Mouse (Mus musculus): ENCODE data around the gene Slc30a2. TPM values are rescaled to one million over a fixed set of nuclear protein-coding genes. Genes with fewer than 3 reads are reported as not detected.
"Not testable (repeated sequence)": the region's sequence is repeated elsewhere in the genome, so short reads cannot be mapped to it uniquely, and the experiment has no call there.

Gene Slc30a2
- not detected in 2 replicates for polyA plus RNA-seq (2014; fragmentation: Nextera tagmentation; extraction: Ambion mirVana)

GRCm38 (mm10) chr4:134343071-134344031 is at the start of gene Slc30a2:
Slc30a2 (plus strand) TSS chr4:134343181.
- H3K27ac ChIP-seq (ENCODE audit: low read depth, low read length), result no peak within 1 kb of the TSS
- DNase-seq (ENCODE audit: low spot score), result peak; percentile 43
- H3K9ac ChIP-seq (ENCODE audit: low read depth, low read length), result no peak within 1 kb of the TSS; the same call in 1 of the 2 replicates
- ATAC-seq (replicated peaks; ENCODE audit: low FRiP score), result no peak
- peak within 1 kb of the TSS; percentile 60 for H3K4me2 ChIP-seq
- no peaks in the 10 kb centered on the region for H3K36me3 ChIP-seq (ENCODE audit: control insufficient read depth, insufficient read depth, low read length)
- peaks cover 42% of the 10 kb centered on the region for H3K27me3 ChIP-seq (replicated peaks; ENCODE audit: control insufficient read depth, insufficient read depth, low read length)
- H3K9me3 ChIP-seq (ENCODE audit: control insufficient read depth, low read length), result no peaks in the 10 kb centered on the region
- 3% methylated on average over 61 of the region's 61 CpGs for WGBS
- peak within 1 kb of the TSS; percentile 33 for H3K4me3 ChIP-seq (ENCODE audit: low read depth, low read length)
- peaks cover 6% of the 10 kb centered on the region for H3K4me1 ChIP-seq (replicated peaks; ENCODE audit: control insufficient read depth, insufficient read depth, low read length)

- WGBS, result 39% methylated on average over 9 of the region's 9 CpGs
- Histone ChIP-seq H3K4me2 (no peak overlapping the region), H3K9me3 (ENCODE audit: control insufficient read depth, low read length) (no peaks in the 10 kb centered on the region), H3K4me1 (replicated peaks; ENCODE audit: control insufficient read depth, insufficient read depth, low read length) (peaks cover 7% of the 10 kb centered on the region), H3K36me3 (ENCODE audit: control insufficient read depth, insufficient read depth, low read length) (no peaks in the 10 kb centered on the region), H3K9ac (ENCODE audit: low read depth, low read length) (no peak overlapping the region), H3K4me3 (ENCODE audit: low read depth, low read length) (no peak overlapping the region), H3K27me3 (replicated peaks; ENCODE audit: control insufficient read depth, insufficient read depth, low read length) (0 out of 2 replicates have a peak, but pooled peaks cover 5% of the 10 kb centered on the region), H3K27ac (ENCODE audit: low read depth, low read length) (no peak overlapping the region)
- no peak for ATAC-seq (replicated peaks; ENCODE audit: low FRiP score)
- DNase-seq (ENCODE audit: low spot score), result no peak
These were observed 49.3 kb upstream of the Slc30a2 start for GRCm38 (mm10) chr4:134293692-134294163.

GRCm38 (mm10) chr4:134296096-134296495 is 46.9 kb upstream of the Slc30a2 start:
- not testable (repeated sequence) for H3K9ac ChIP-seq (ENCODE audit: low read depth, low read length); ATAC-seq (replicated peaks; ENCODE audit: low FRiP score); H3K4me3 ChIP-seq (ENCODE audit: low read depth, low read length); H3K4me2 ChIP-seq; H3K9me3 ChIP-seq (ENCODE audit: control insufficient read depth, low read length); H3K27ac ChIP-seq (ENCODE audit: low read depth, low read length); DNase-seq (ENCODE audit: low spot score); H3K27me3 ChIP-seq (replicated peaks; ENCODE audit: control insufficient read depth, insufficient read depth, low read length); H3K4me1 ChIP-seq (replicated peaks; ENCODE audit: control insufficient read depth, insufficient read depth, low read length); H3K36me3 ChIP-seq (ENCODE audit: control insufficient read depth, insufficient read depth, low read length)
- 81% methylated on average over 4 of the region's 4 CpGs for WGBS

GRCm38 (mm10) chr4:134296523-134296922 is 46.5 kb upstream of the Slc30a2 start:
- Histone ChIP-seq H3K27me3 (replicated peaks; ENCODE audit: control insufficient read depth, insufficient read depth, low read length) (0 out of 2 replicates have a peak, but pooled peaks cover 5% of the 10 kb centered on the region), H3K27ac (ENCODE audit: low read depth, low read length) (no peak overlapping the region), H3K4me1 (replicated peaks; ENCODE audit: control insufficient read depth, insufficient read depth, low read length) (0 out of 2 replicates have a peak, but pooled peaks cover 3% of the 10 kb centered on the region), H3K36me3 (ENCODE audit: control insufficient read depth, insufficient read depth, low read length) (no peaks in the 10 kb centered on the region), H3K4me2 (no peak overlapping the region), H3K4me3 (ENCODE audit: low read depth, low read length) (no peak overlapping the region), H3K9ac (ENCODE audit: low read depth, low read length) (no peak overlapping the region), H3K9me3 (ENCODE audit: control insufficient read depth, low read length) (no peaks in the 10 kb centered on the region)
- DNase-seq (ENCODE audit: low spot score), result no peak
- no peak for ATAC-seq (replicated peaks; ENCODE audit: low FRiP score)
- WGBS, result 81% methylated on average over 4 of the region's 4 CpGs

GRCm38 (mm10) chr4:134297369-134297768 is 45.6 kb upstream of the Slc30a2 start:
- no peak overlapping the region for H3K27ac ChIP-seq (ENCODE audit: low read depth, low read length)
- no peaks in the 10 kb centered on the region for H3K36me3 ChIP-seq (ENCODE audit: control insufficient read depth, insufficient read depth, low read length)
- H3K9me3 ChIP-seq (ENCODE audit: control insufficient read depth, low read length), result no peaks in the 10 kb centered on the region
- DNase-seq (ENCODE audit: low spot score) (no peak), ATAC-seq (replicated peaks; ENCODE audit: low FRiP score) (no peak)
- no peak overlapping the region for H3K9ac ChIP-seq (ENCODE audit: low read depth, low read length)
- WGBS, result 87% methylated on average over 8 of the region's 8 CpGs
- H3K4me2 ChIP-seq, result no peak overlapping the region
- H3K27me3 ChIP-seq (replicated peaks; ENCODE audit: control insufficient read depth, insufficient read depth, low read length), result 0 out of 2 replicates have a peak, but pooled peaks cover 5% of the 10 kb centered on the region
- 0 out of 2 replicates have a peak, but pooled peaks cover 3% of the 10 kb centered on the region for H3K4me1 ChIP-seq (replicated peaks; ENCODE audit: control insufficient read depth, insufficient read depth, low read length)
- H3K4me3 ChIP-seq (ENCODE audit: low read depth, low read length), result no peak overlapping the region

GRCm38 (mm10) chr4:134298626-134299497 is 44.1 kb upstream of the Slc30a2 start:
- no peaks in the 10 kb centered on the region for H3K36me3 ChIP-seq (ENCODE audit: control insufficient read depth, insufficient read depth, low read length)
- H3K4me1 ChIP-seq (replicated peaks; ENCODE audit: control insufficient read depth, insufficient read depth, low read length), result 0 out of 2 replicates have a peak, but pooled peaks cover 3% of the 10 kb centered on the region
- no peak overlapping the region for H3K4me2 ChIP-seq
- no peak overlapping the region for H3K9ac ChIP-seq (ENCODE audit: low read depth, low read length)
- no peak for DNase-seq (ENCODE audit: low spot score)
- H3K27me3 ChIP-seq (replicated peaks; ENCODE audit: control insufficient read depth, insufficient read depth, low read length), result 0 out of 2 replicates have a peak, but pooled peaks cover 2% of the 10 kb centered on the region
- H3K9me3 ChIP-seq (ENCODE audit: control insufficient read depth, low read length), result no peaks in the 10 kb centered on the region
- H3K27ac ChIP-seq (ENCODE audit: low read depth, low read length), result no peak overlapping the region
- no peak for ATAC-seq (replicated peaks; ENCODE audit: low FRiP score)
- WGBS, result 61% methylated on average over 19 of the region's 19 CpGs
- H3K4me3 ChIP-seq (ENCODE audit: low read depth, low read length), result no peak overlapping the region

GRCm38 (mm10) chr4:134299498-134299810 is 43.5 kb upstream of the Slc30a2 start:
- Histone ChIP-seq H3K36me3 (ENCODE audit: control insufficient read depth, insufficient read depth, low read length) (no peaks in the 10 kb centered on the region), H3K27ac (ENCODE audit: low read depth, low read length) (no peak overlapping the region), H3K4me2 (no peak overlapping the region), H3K9ac (ENCODE audit: low read depth, low read length) (no peak overlapping the region), H3K27me3 (replicated peaks; ENCODE audit: control insufficient read depth, insufficient read depth, low read length) (no peaks in the 10 kb centered on the region), H3K4me3 (ENCODE audit: low read depth, low read length) (no peak overlapping the region), H3K4me1 (replicated peaks; ENCODE audit: control insufficient read depth, insufficient read depth, low read length) (0 out of 2 replicates have a peak, but pooled peaks cover 3% of the 10 kb centered on the region), H3K9me3 (ENCODE audit: control insufficient read depth, low read length) (no peaks in the 10 kb centered on the region)
- DNase-seq (ENCODE audit: low spot score) (no peak), ATAC-seq (replicated peaks; ENCODE audit: low FRiP score) (no peak)
- WGBS, result 54% methylated on average over 4 of the region's 4 CpGs

- Histone ChIP-seq H3K36me3 (ENCODE audit: control insufficient read depth, insufficient read depth, low read length) (no peaks in the 10 kb centered on the region), H3K27ac (ENCODE audit: low read depth, low read length) (no peak overlapping the region), H3K9ac (ENCODE audit: low read depth, low read length) (no peak overlapping the region), H3K4me3 (ENCODE audit: low read depth, low read length) (no peak overlapping the region), H3K27me3 (replicated peaks; ENCODE audit: control insufficient read depth, insufficient read depth, low read length) (no peaks in the 10 kb centered on the region), H3K4me2 (no peak overlapping the region), H3K4me1 (replicated peaks; ENCODE audit: control insufficient read depth, insufficient read depth, low read length) (0 out of 2 replicates have a peak, but pooled peaks cover 3% of the 10 kb centered on the region), H3K9me3 (ENCODE audit: control insufficient read depth, low read length) (no peaks in the 10 kb centered on the region)
- no peak for ATAC-seq (replicated peaks; ENCODE audit: low FRiP score)
- WGBS, result 70% methylated on average over 9 of the region's 9 CpGs
- DNase-seq (ENCODE audit: low spot score), result no peak
These were observed 42.7 kb upstream of the Slc30a2 start for GRCm38 (mm10) chr4:134300316-134300715.

Data from liver, embryonic 11.5 days (tissue).